In the genomic region with DNA sequence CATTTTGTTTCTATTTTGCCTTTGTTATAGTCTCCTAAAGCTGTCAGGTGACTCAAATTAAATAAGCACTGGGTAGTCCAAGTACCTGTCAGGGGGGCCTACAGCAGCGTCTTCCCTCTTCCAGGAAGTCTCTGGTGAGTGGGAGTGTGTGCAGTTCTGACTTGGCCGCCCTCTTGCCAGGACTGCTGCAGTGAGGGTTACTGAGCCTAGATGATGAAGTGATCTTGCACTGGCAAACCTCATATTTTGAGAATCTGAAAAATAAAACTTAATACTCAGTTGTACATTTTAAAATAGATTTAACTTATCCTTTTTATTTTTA, we compare ENCODE assay signal across 16 mouse cellular contexts.
A peak's percentile ranks its signal among the peaks of the same experiment; 100 is the strongest.
DNase-seq lines count a peak whose midpoint lies in the region; ATAC-seq and TF ChIP-seq lines count a peak whose summit lies in the region.
"Had no signal": no experiment of that assay in that cellular context is flagged by ENCODE, and none has a peak within 500 bp of the region (broad histone marks: within the 10 kb centered on the region; RNA-seq: fewer than 3 reads in every experiment).

No protein-coding gene starts in this region.

- TF ChIP-seq CTCF in layer of hippocampus, adult 2 months (conservative IDR thresholded peaks at IDR 0.05), result no peak
- TF ChIP-seq CTCF in MEL (IDR thresholded peaks at IDR 0.05 in 2 of 3, conservative IDR thresholded peaks at IDR 0.05 in 1 of 3; ENCODE audit: control insufficient read depth in 1 of 3, insufficient read depth in 1 of 3, low read depth in 2 of 3, low read length in 3 of 3, poor library complexity in 1 of 3, severe bottlenecking in 1 of 3), result no peak

- peak overlapping the region; percentile 49 for H3K9ac ChIP-seq in MEL (ENCODE audit: control insufficient read depth, low read depth, low read length, poor library complexity, severe bottlenecking)
- H3K9ac ChIP-seq in liver, embryonic 16.5 days (ENCODE audit: low read depth, low read length), result peak overlapping the region; percentile 57
- H3K9ac ChIP-seq: lung, embryonic 14.5 days had no signal

- TF ChIP-seq EP300 in MEL (IDR thresholded peaks at IDR 0.05; ENCODE audit: low read depth in 1 of 2, low read length in 2 of 2), result no peak

- no peak for TF ChIP-seq RAD21 in MEL (IDR thresholded peaks at IDR 0.05; ENCODE audit: low read depth, low read length)

- TF ChIP-seq POLR2A in MEL (IDR thresholded peaks at IDR 0.05; ENCODE audit: control insufficient read depth in 1 of 2, insufficient read depth in 1 of 2, low read depth in 1 of 2, low read length in 2 of 2, poor library complexity in 1 of 2), result no peak

- no peaks in the 10 kb centered on the region for H3K27me3 ChIP-seq in MEL (ENCODE audit: control insufficient read depth in 1 of 2, insufficient read depth in 2 of 2, low read length in 2 of 2)
- no peaks in the 10 kb centered on the region for H3K27me3 ChIP-seq in erythroblast, embryonic 14.5 days (ENCODE audit: control insufficient read depth)
- H3K27me3 ChIP-seq in liver, embryonic 16.5 days (ENCODE audit: control insufficient read depth, insufficient read depth, low read depth, low read length), result no peaks in the 10 kb centered on the region
- H3K27me3 ChIP-seq in forebrain, embryonic 10.5 days (ENCODE audit: poor library complexity, severe bottlenecking), result no peaks in the 10 kb centered on the region

- DNase-seq in layer of hippocampus, adult 2 months (ENCODE audit: low spot score in 2 of 2), result no peak
- DNase-seq in layer of hippocampus, postnatal 14 days (ENCODE audit: low spot score in 2 of 2), result no peak
- peak; percentile 37 for DNase-seq in MEL (ENCODE audit: low read depth, low spot score)
- DNase-seq in forebrain, embryonic 10.5 days (ENCODE audit: extremely low spot score, low spot score), result no peak
- no peak for DNase-seq in adrenal gland, postnatal 25 days
- DNase-seq in embryo, embryonic 9.5 days (ENCODE audit: extremely low spot score), result no peak
- DNase-seq: adrenal gland, adult 2 months; cerebellum, adult 9-10 months; lung, embryonic 14.5 days; right cerebral cortex, adult 18-20 months; thymus, postnatal 14 days had no signal

- peaks cover 4 to 8% of the 10 kb centered on the region in 2 experiments for H3K4me1 ChIP-seq in MEL (ENCODE audit: control insufficient read depth in 1 of 2, insufficient read depth in 2 of 2, low read length in 2 of 2)
- H3K4me1 ChIP-seq in erythroblast, embryonic 14.5 days (ENCODE audit: control insufficient read depth), result peaks cover 85% of the 10 kb centered on the region
- H3K4me1 ChIP-seq in liver, embryonic 16.5 days (ENCODE audit: control insufficient read depth, low read depth, low read length), result peaks cover 74% of the 10 kb centered on the region
- peaks cover 41% of the 10 kb centered on the region for H3K4me1 ChIP-seq in forebrain, embryonic 10.5 days

- H3K4me3 ChIP-seq in layer of hippocampus, adult 2 months, result no peak overlapping the region
- H3K4me3 ChIP-seq in MEL (ENCODE audit: control insufficient read depth in 1 of 2, insufficient read depth in 1 of 2, low read depth in 2 of 2, low read length in 2 of 2), result peak overlapping the region; percentile 51 to 71
- peak overlapping the region; percentile 61 for H3K4me3 ChIP-seq in erythroblast, embryonic 14.5 days (replicated peaks)
- peak overlapping the region; percentile 50 for H3K4me3 ChIP-seq in liver, embryonic 16.5 days (ENCODE audit: low read depth, low read length)
- no peak overlapping the region for H3K4me3 ChIP-seq in forebrain, embryonic 10.5 days
- H3K4me3 ChIP-seq: limb, embryonic 10.5 days; myocyte had no signal

- H3K79me2 ChIP-seq in MEL (ENCODE audit: control insufficient read depth, insufficient read depth, low read length, poor library complexity), result no peaks in the 10 kb centered on the region

- peak overlapping the region; percentile 64 for H3K4me2 ChIP-seq in liver, embryonic 16.5 days (ENCODE audit: low read depth, low read length)
- H3K4me2 ChIP-seq: lung, embryonic 14.5 days had no signal

- peaks cover 0 to 6% of the 10 kb centered on the region in 2 experiments; a peak in 2 of 4 replicates for H3K36me3 ChIP-seq in MEL (ENCODE audit: control insufficient read depth in 1 of 2, insufficient read depth in 2 of 2, low read length in 2 of 2)
- no peaks in the 10 kb centered on the region for H3K36me3 ChIP-seq in erythroblast, embryonic 14.5 days (ENCODE audit: control insufficient read depth)
- no peaks in the 10 kb centered on the region for H3K36me3 ChIP-seq in liver, embryonic 16.5 days (ENCODE audit: control insufficient read depth, insufficient read depth)
- H3K36me3 ChIP-seq in forebrain, embryonic 10.5 days (replicated peaks), result no peaks in the 10 kb centered on the region

- no peak for ATAC-seq in liver, embryonic 16.5 days (ENCODE audit: low read depth)
- ATAC-seq: forebrain, embryonic 14.5 days had no signal

- whole genome bisulfite sequencing in liver, embryonic 16.5 days (ENCODE audit: insufficient replicate concordance), result 46% methylated on average over 2 of the region's 2 CpGs
- WGBS in forebrain, embryonic 10.5 days, result 88% methylated on average over 2 of the region's 2 CpGs

- H3K9me3 ChIP-seq in MEL (replicated peaks; ENCODE audit: insufficient read depth, low read length), result no peaks in the 10 kb centered on the region
- H3K9me3 ChIP-seq in erythroblast, embryonic 14.5 days (ENCODE audit: control insufficient read depth, low read length), result no peaks in the 10 kb centered on the region
- no peaks in the 10 kb centered on the region for H3K9me3 ChIP-seq in liver, embryonic 16.5 days (replicated peaks; ENCODE audit: control insufficient read depth, low read length)
- H3K9me3 ChIP-seq in forebrain, embryonic 10.5 days, result no peaks in the 10 kb centered on the region
- H3K9me3 ChIP-seq: limb, embryonic 10.5 days had no signal

- H3K27ac ChIP-seq in layer of hippocampus, adult 2 months, result peak overlapping the region; percentile 71
- peak overlapping the region; percentile 22; the same call in 1 of the 2 replicates for H3K27ac ChIP-seq in MEL (ENCODE audit: control insufficient read depth, low read depth, low read length)
- peak overlapping the region; percentile 64; the same call in 1 of the 2 replicates for H3K27ac ChIP-seq in liver, embryonic 16.5 days (ENCODE audit: low read length)
- H3K27ac ChIP-seq in forebrain, embryonic 10.5 days, result no peak overlapping the region
- H3K27ac ChIP-seq: limb, embryonic 10.5 days had no signal

TF ChIP-seq in MEL, 35 proteins besides CTCF, POLR2A, EP300 and RAD21:
- TF ChIP-seq RCOR1 (IDR thresholded peaks at IDR 0.05; ENCODE audit: low read depth, low read length) (no peak), CHD2 (IDR thresholded peaks at IDR 0.05; ENCODE audit: low read length) (no peak), USF1 (IDR thresholded peaks at IDR 0.05; ENCODE audit: low read depth, low read length) (no peak), MYB (IDR thresholded peaks at IDR 0.05; ENCODE audit: low read depth, low read length) (no peak), USF2 (IDR thresholded peaks at IDR 0.05; ENCODE audit: borderline replicate concordance in 1 of 2, insufficient read depth in 1 of 2, low read depth in 1 of 2, low read length in 2 of 2) (no peak)

Comparison
In these comparisons a context has a peak if more than half of its experiments do, and no peak if none do; other contexts are left out.
1. H3K4me3 ChIP-seq: peak in MEL (2 of 2), erythroblast, embryonic 14.5 days (single experiment) and liver, embryonic 16.5 days (single experiment); none in layer of hippocampus, adult 2 months (single experiment) and forebrain, embryonic 10.5 days (single experiment).